Mouse (Mus musculus): ENCODE data around the gene Crmp1.

Gene Crmp1

GRCm38 (mm10) chr5:37289236-37289635 is 47.5 kb downstream of the Crmp1 start:
- no peak for DNase-seq (ENCODE audit: extremely low read depth, insufficient read length, low spot score)

DNA sequence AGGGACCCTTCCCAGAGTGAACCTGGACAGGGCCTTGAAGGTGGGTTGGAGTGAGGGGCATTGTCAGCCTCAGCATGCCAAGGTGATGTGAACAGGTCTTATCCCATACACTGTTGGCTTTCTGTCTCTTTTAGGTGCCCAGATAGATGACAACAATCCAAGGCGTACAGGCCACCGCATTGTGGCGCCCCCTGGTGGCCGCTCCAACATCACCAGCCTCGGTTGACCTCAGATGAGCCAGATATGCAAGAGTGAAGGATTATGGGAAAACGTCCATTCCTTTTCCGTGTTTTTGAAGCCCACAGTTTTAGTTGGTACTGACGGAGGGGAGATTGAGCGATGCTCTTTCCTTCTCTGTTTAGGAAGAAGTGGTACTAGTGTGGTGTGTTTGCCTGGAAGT is 49.2 kb downstream of the Crmp1 start:
- DNase-seq (ENCODE audit: extremely low read depth, insufficient read length, low spot score), result no peak

DNA sequence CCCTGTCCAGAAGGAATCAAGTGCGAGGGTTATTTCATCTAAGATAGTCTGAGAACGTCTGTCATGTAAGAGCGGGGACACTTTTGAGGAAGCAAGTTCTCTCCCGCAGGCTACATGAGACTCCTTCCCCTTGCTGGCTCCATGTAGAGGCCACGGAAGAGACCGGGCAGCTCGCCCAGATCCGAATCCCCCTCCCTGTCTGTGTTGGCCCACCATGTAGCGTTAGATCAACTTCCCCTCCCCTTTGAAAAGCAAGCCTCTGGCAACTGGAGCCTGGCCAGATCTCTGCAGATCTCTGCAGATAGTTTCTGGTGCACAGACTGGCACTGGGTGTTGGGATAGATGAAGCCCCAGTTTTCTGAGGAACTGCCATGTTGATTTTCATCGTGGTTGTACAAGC is 55.0 kb downstream of the Crmp1 start:
- DNase-seq (ENCODE audit: extremely low read depth, insufficient read length, low spot score), result no peak

DNA sequence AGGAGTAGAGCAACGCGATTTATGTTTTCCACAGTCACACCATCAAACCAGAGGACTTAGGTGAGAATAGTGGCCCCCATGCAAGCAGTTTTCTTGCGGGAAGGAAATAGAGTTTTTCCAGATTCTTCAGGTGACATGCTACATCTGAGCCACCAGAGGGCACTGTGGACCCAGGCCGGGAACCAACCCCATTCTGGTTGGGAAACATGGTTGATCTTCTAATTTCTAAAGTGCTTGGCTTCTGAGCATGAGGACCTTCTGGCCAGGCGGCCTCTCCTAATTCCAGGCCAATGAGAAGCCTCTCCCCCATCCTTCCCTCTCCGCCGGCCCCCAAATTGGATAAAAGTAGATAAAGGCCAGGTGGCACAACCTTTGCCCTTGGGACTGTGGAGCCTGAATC is 56.6 kb downstream of the Crmp1 start:
- DNase-seq (ENCODE audit: extremely low read depth, insufficient read length, low spot score), result no peak

DNA sequence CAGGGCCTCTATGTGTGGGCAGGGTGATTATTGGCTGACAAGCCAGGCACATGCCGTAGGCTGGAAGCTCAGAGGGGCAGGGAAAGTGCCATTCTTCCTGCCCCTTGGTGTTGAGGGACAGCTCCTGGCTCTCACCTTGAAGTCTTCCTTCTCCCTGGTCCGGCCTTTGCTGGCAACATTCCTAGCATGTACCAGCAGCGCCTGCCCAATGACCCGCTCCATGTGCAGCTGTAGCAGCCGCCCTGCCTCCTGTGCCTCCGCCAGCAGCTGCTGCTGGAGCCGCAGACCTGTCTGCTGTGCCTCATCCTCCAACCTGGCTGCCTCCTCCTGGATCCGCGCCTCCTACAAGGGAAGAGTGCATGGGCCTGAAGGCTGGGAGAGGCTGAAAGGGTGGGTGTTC is 68.3 kb downstream of the Crmp1 start:
- no peak for DNase-seq (ENCODE audit: extremely low read depth, insufficient read length, low spot score)

GRCm38 (mm10) chr5:37312980-37313722 is 71.4 kb downstream of the Crmp1 start:
- DNase-seq (ENCODE audit: extremely low read depth, insufficient read length, low spot score), result no peak

GRCm38 (mm10) chr5:37318715-37319114 is 77.0 kb downstream of the Crmp1 start:
- DNase-seq (ENCODE audit: extremely low read depth, insufficient read length, low spot score), result no peak

DNA sequence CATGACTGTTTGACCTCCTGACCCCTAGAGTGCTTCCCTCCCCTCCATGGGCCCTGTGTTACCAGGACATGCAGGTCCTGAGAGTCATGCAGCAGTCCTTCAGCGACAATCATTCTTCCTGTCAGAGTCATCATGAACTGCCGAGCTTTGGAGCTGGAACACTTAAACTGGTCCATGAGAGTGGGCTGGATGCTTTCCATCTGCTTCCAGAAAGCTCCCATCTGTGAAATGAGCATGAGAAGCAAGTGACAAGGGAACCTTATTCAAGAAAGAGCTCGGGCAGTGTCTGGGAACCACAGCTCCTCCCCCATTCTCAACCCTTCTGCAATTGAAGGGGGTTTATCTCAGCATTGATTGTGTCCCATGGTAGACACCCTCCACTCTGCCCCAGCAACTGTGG is 78.4 kb downstream of the Crmp1 start:
- no peak for DNase-seq (ENCODE audit: extremely low read depth, insufficient read length, low spot score)

DNA sequence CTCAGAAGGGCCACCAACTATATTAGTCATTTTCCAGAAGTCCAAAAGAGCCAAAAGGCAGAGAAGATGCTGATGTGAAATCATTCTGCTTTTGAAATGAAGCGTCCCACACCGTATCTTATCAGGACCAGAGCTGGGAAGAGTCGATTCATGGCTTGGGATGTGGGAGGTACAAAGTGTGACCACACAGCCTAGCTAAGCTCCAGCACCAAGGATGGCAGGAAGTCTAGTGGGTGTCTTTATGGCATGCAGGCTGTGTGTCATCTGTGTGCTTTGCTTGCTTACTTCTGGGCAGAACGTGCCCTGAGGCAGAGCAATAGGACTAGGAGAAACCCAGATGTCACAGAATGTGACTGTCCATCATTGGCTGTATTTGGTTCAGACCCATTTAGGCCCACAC is 79.0 kb downstream of the Crmp1 start:
- DNase-seq (ENCODE audit: extremely low read depth, insufficient read length, low spot score), result no peak

GRCm38 (mm10) chr5:37326675-37327074 is 84.9 kb downstream of the Crmp1 start:
- no peak for DNase-seq (ENCODE audit: extremely low read depth, insufficient read length, low spot score)

DNA sequence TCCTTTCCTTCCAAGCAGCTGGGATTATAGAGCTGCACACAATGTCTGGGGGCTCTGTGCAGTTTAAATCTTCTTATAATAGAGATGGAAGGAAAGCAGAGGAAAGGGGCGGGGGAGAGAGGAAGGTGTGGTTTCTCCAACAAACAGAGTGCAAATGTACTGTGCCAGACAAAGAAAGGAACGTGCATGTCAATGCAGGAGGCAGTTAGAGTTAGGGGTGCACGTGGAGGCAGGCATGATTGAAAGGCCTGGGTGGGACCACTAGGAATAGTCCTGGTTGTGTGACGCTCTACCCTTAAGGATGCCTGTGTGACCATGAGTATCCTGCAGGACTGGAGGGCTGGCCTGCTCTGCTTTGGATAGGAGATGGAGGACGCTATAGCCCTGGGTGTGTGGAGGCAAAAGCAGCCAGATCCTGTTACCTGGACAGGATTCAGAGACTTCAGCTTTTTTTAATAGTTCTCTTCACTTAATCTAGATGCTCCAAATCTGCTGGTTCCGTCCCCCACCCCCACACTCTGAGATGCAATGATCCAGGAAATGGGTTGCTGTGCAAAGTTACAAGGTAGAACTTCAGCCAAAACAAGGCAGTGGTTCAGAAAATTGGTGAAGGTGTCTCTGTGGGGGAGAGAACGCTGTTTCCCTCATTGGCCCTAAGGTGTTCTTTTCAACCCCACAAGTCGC is 88.9 kb downstream of the Crmp1 start:
- no peak for DNase-seq (ENCODE audit: extremely low read depth, insufficient read length, low spot score)

DNA sequence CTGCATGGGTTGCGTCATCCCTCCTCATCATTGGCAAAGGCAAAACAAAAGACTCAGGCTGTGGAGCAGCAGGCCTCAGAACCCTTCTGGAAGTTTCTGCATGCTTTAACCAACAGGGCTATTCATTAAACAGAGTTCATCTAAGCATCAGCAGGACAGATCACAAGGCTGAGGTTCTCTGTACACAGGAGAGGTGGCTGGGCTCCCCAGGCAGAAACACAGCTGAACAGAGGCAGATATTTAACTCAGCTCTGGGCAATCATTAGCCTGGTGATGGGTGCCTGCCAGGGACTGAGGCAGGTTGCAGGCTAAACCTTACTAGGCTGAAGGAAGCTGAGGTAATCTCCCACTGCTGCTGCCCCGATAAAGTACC is 89.4 kb downstream of the Crmp1 start:
- no peak for DNase-seq (ENCODE audit: extremely low read depth, insufficient read length, low spot score)

- DNase-seq (ENCODE audit: extremely low read depth, insufficient read length, low spot score), result no peak
These were observed 90.3 kb downstream of the Crmp1 start for GRCm38 (mm10) chr5:37332066-37332465.

DNA sequence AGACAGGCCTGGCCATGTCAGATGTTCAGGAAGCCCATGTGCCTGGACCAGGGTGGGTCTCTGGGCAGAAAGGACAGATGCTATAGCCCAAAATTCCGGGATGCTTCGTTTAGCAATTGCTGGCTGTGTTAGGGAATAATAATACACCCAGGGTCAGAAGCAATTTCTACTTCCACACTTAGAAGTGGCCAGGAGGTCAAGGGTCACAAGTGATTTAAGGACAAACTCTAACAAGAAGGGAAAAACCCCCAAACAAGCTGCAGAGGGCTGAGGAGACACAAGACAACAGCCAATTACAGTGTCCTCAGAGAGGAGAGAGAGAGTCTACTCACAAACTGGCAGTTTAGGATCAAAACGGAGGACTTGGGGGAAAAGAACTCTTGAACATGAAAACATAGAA is 93.3 kb downstream of the Crmp1 start:
- no peak for DNase-seq (ENCODE audit: extremely low read depth, insufficient read length, low spot score)

GRCm38 (mm10) chr5:37336485-37337105 is 94.9 kb downstream of the Crmp1 start, which contains the start of gene Evc:
Evc (minus strand) TSS chr5:37336894.
- no peak for DNase-seq (ENCODE audit: extremely low read depth, insufficient read length, low spot score)

DNA sequence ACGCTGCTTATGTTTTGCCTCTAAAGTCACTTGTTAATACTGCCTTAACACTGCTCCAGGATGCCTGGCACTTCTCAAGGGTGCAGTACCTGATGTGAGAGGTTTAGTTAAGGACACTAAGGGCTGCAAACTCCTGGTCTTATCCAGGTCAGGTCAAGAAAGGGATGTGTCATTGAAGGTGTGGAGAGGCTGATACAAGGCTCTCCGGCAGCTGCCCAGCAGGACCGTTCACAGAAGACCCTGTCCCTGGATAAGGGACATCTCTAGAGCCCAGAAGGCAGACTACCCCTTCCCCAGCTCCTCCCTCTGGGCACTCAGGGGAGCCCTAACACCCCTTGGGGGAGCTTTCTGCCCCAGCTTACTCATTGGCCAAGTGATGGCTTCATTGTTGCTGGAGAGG is 96.0 kb downstream of the Crmp1 start:
- no peak for DNase-seq (ENCODE audit: extremely low read depth, insufficient read length, low spot score)

GRCm38 (mm10) chr5:37338288-37338687 is 96.5 kb downstream of the Crmp1 start, which contains the start of gene Evc2:
Evc2 (plus strand) TSS chr5:37338499.
- no peak for DNase-seq (ENCODE audit: extremely low read depth, insufficient read length, low spot score)
